12 mouse cellular contexts compared by ENCODE assay signal in genomic region chr17:84097286-84097685, GRCm38 (mm10).
DNase-seq lines count a peak whose midpoint lies in the region; ATAC-seq and TF ChIP-seq lines count a peak whose summit lies in the region.
"Had no signal": no experiment of that assay in that cellular context is flagged by ENCODE, and none has a peak within 500 bp of the region (broad histone marks: within the 10 kb centered on the region; RNA-seq: fewer than 3 reads in every experiment).

No protein-coding gene starts in this region.

- H3K4me2 ChIP-seq in forebrain, postnatal 0 days (ENCODE audit: low read depth), result peak overlapping the region; percentile 79
- H3K4me2 ChIP-seq in midbrain, embryonic 14.5 days (ENCODE audit: low read length), result peak overlapping the region; percentile 67

- no peaks in the 10 kb centered on the region for H3K9me3 ChIP-seq in forebrain, postnatal 0 days (ENCODE audit: low read length)
- no peaks in the 10 kb centered on the region for H3K9me3 ChIP-seq in midbrain, embryonic 14.5 days (ENCODE audit: control insufficient read depth, low read length)
- H3K9me3 ChIP-seq: liver, embryonic 12.5 days had no signal

- no peak for ATAC-seq in forebrain, postnatal 0 days
- ATAC-seq in midbrain, embryonic 14.5 days (ENCODE audit: low FRiP score, low TSS enrichment), result no peak
- ATAC-seq: liver, embryonic 12.5 days; Patski had no signal

- no peak overlapping the region for H3K4me3 ChIP-seq in forebrain, postnatal 0 days (ENCODE audit: low read depth, low read length)
- no peak overlapping the region for H3K4me3 ChIP-seq in midbrain, embryonic 14.5 days (replicated peaks; ENCODE audit: low read depth, low read length)

- DNase-seq in embryo, embryonic 10 days (ENCODE audit: low spot score), result peak; percentile 34
- DNase-seq in embryo, embryonic 9.5 days (ENCODE audit: extremely low spot score), result no peak
- peak; percentile 22 for DNase-seq in ES-CJ7 (ENCODE audit: low read depth, low spot score)
- DNase-seq in forebrain, postnatal 0 days, result no peak
- DNase-seq in midbrain, embryonic 14.5 days, result peak; percentile 37
- DNase-seq in thymus, postnatal 36 days, result no peak
- no peak for DNase-seq in kidney, adult 9 months
- no peak for DNase-seq in c-Kit-positive CD71-positive TER-119-positive erythroid progenitor cells, embryonic 14.5 days (ENCODE audit: low spot score)
- DNase-seq: kidney, adult 8-10 months; spleen, adult 18-20 months had no signal

- TF ChIP-seq CTCF in forebrain, postnatal 0 days (IDR thresholded peaks at IDR 0.05; ENCODE audit: low read depth), result no peak

- H3K27me3 ChIP-seq in forebrain, postnatal 0 days (ENCODE audit: insufficient read depth, low read length), result no peaks in the 10 kb centered on the region
- H3K27me3 ChIP-seq in midbrain, embryonic 14.5 days (ENCODE audit: control insufficient read depth, insufficient read depth, low read length), result no peaks in the 10 kb centered on the region
- H3K27me3 ChIP-seq: Patski had no signal

- 48% methylated on average over 13 of the region's 13 CpGs for WGBS in forebrain, postnatal 0 days
- WGBS in midbrain, embryonic 14.5 days, result 35% methylated on average over 13 of the region's 13 CpGs

- H3K9ac ChIP-seq in forebrain, postnatal 0 days, result no peak overlapping the region
- peak overlapping the region; percentile 47; the same call in 1 of the 2 replicates for H3K9ac ChIP-seq in midbrain, embryonic 14.5 days (replicated peaks; ENCODE audit: low read length)

- H3K36me3 ChIP-seq in forebrain, postnatal 0 days (ENCODE audit: insufficient read depth), result no peaks in the 10 kb centered on the region
- no peaks in the 10 kb centered on the region for H3K36me3 ChIP-seq in midbrain, embryonic 14.5 days (ENCODE audit: control insufficient read depth, insufficient read depth, low read length)
- H3K36me3 ChIP-seq: liver, embryonic 12.5 days had no signal

- peaks cover 12% of the 10 kb centered on the region for H3K4me1 ChIP-seq in forebrain, postnatal 0 days (ENCODE audit: insufficient read depth)
- peaks cover 18% of the 10 kb centered on the region for H3K4me1 ChIP-seq in midbrain, embryonic 14.5 days (ENCODE audit: control insufficient read depth, insufficient read depth, low read length)

- H3K27ac ChIP-seq in forebrain, postnatal 0 days (ENCODE audit: low read depth, low read length), result peak overlapping the region; percentile 81
- peak overlapping the region; percentile 86 for H3K27ac ChIP-seq in midbrain, embryonic 14.5 days (replicated peaks; ENCODE audit: low read depth, low read length)
- H3K27ac ChIP-seq: liver, embryonic 12.5 days had no signal

Comparison
In these comparisons a context has a peak if more than half of its experiments do, and no peak if none do; other contexts are left out.
1. DNase-seq: peak in embryo, embryonic 10 days (single experiment), ES-CJ7 (single experiment) and midbrain, embryonic 14.5 days (single experiment); none in embryo, embryonic 9.5 days (single experiment), forebrain, postnatal 0 days (single experiment), thymus, postnatal 36 days (0 of 2), kidney, adult 9 months (single experiment) and c-Kit-positive CD71-positive TER-119-positive erythroid progenitor cells, embryonic 14.5 days (single experiment).